In the genomic region with DNA sequence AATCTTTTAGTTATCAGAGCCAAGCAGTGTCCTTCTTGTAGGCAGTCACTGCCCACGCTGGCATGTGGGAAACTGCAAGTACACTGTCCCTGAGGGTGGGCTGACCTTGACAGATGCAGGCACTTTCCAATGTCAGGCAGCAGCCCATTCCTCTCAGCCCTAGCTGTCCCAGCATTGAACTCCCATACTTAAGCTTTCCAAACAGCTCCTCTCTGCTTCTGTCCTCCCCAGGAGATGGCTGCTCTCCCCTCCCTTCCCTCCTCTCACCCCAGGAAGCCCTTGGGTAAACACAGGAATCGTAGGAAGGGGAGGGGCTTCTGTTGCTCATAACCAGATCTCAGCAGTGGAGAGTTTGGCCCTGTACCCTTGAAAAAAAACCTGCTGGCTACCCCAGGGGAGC, we compare ENCODE assay signal across 9 mouse cellular contexts. TPM values are rescaled to one million over a fixed set of nuclear protein-coding genes. Genes with fewer than 3 reads are reported as not detected.
A peak's percentile ranks its signal among the peaks of the same experiment; 100 is the strongest.
DNase-seq lines count a peak whose midpoint lies in the region; ATAC-seq and TF ChIP-seq lines count a peak whose summit lies in the region.
"Had no signal": no experiment of that assay in that cellular context is flagged by ENCODE, and none has a peak within 500 bp of the region (broad histone marks: within the 10 kb centered on the region; RNA-seq: fewer than 3 reads in every experiment).

No protein-coding gene starts in this region.

- no peak for DNase-seq in hindbrain, postnatal 0 days (ENCODE audit: low spot score)
- DNase-seq in hindbrain, embryonic 10.5 days (ENCODE audit: low spot score) = no peak
- DNase-seq in kidney, adult 9 months = peak; percentile 56
- DNase-seq in lung, postnatal 25 days (ENCODE audit: low spot score) = peak; percentile 81
- no peak for DNase-seq in cerebellum, adult 2 months
- DNase-seq in midbrain, embryonic 14.5 days = no peak
- DNase-seq in layer of hippocampus, postnatal 14 days (ENCODE audit: low spot score in 2 of 2) = no peak
- DNase-seq: thymus, postnatal 25 days had no signal

- 13% methylated on average over 2 of the region's 2 CpGs for WGBS in hindbrain, postnatal 0 days
- 24% methylated on average over 2 of the region's 2 CpGs for WGBS in hindbrain, embryonic 10.5 days
- 19% methylated on average over 2 of the region's 2 CpGs for WGBS in embryonic facial prominence, embryonic 15.5 days
- WGBS in cerebellum, adult 2 months = 34% methylated on average over 2 of the region's 2 CpGs
- 34% methylated on average over 2 of the region's 2 CpGs for WGBS in midbrain, embryonic 14.5 days

- H3K27me3 ChIP-seq in hindbrain, postnatal 0 days (ENCODE audit: insufficient read depth, low read length) = no peaks in the 10 kb centered on the region
- H3K27me3 ChIP-seq in hindbrain, embryonic 10.5 days (ENCODE audit: insufficient read depth, poor library complexity, severe bottlenecking) = 0 out of 2 replicates have a peak, but pooled peaks cover 3% of the 10 kb centered on the region
- H3K27me3 ChIP-seq in embryonic facial prominence, embryonic 15.5 days = no peaks in the 10 kb centered on the region
- H3K27me3 ChIP-seq in cerebellum, adult 2 months (ENCODE audit: control insufficient read depth, insufficient read depth, low read length) = no peaks in the 10 kb centered on the region
- no peaks in the 10 kb centered on the region for H3K27me3 ChIP-seq in midbrain, embryonic 14.5 days (ENCODE audit: control insufficient read depth, insufficient read depth, low read length)

- no peak for ATAC-seq in hindbrain, postnatal 0 days
- ATAC-seq in embryonic facial prominence, embryonic 15.5 days (ENCODE audit: insufficient number of reproducible peaks, low FRiP score, low TSS enrichment, low read depth) = no peak
- no peak for ATAC-seq in midbrain, embryonic 14.5 days (ENCODE audit: low FRiP score, low TSS enrichment)

- no peak for TF ChIP-seq POLR2A in cerebellum, adult 2 months (IDR thresholded peaks at IDR 0.05; ENCODE audit: borderline replicate concordance, insufficient read depth, low read length)

- no peak overlapping the region for H3K4me3 ChIP-seq in hindbrain, postnatal 0 days (ENCODE audit: low read length)
- no peak overlapping the region for H3K4me3 ChIP-seq in hindbrain, embryonic 10.5 days
- H3K4me3 ChIP-seq in embryonic facial prominence, embryonic 15.5 days (replicated peaks) = no peak overlapping the region
- no peak overlapping the region for H3K4me3 ChIP-seq in cerebellum, adult 2 months (replicated peaks; ENCODE audit: insufficient read depth, low read depth, low read length)
- no peak overlapping the region for H3K4me3 ChIP-seq in midbrain, embryonic 14.5 days (replicated peaks; ENCODE audit: low read depth, low read length)

- no peaks in the 10 kb centered on the region for H3K9me3 ChIP-seq in hindbrain, postnatal 0 days (ENCODE audit: low read length)
- H3K9me3 ChIP-seq in hindbrain, embryonic 10.5 days = no peaks in the 10 kb centered on the region
- no peaks in the 10 kb centered on the region for H3K9me3 ChIP-seq in embryonic facial prominence, embryonic 15.5 days (replicated peaks)
- H3K9me3 ChIP-seq in midbrain, embryonic 14.5 days (ENCODE audit: control insufficient read depth, low read length) = no peaks in the 10 kb centered on the region

- no peak overlapping the region for H3K4me2 ChIP-seq in hindbrain, postnatal 0 days (ENCODE audit: low read depth, low read length)
- H3K4me2 ChIP-seq in embryonic facial prominence, embryonic 15.5 days (replicated peaks) = no peak overlapping the region
- H3K4me2 ChIP-seq in midbrain, embryonic 14.5 days (ENCODE audit: low read length) = no peak overlapping the region

- no peaks in the 10 kb centered on the region for H3K36me3 ChIP-seq in hindbrain, postnatal 0 days (ENCODE audit: insufficient read depth, low read length)
- H3K36me3 ChIP-seq in hindbrain, embryonic 10.5 days = no peaks in the 10 kb centered on the region
- H3K36me3 ChIP-seq in embryonic facial prominence, embryonic 15.5 days = no peaks in the 10 kb centered on the region
- H3K36me3 ChIP-seq in midbrain, embryonic 14.5 days (ENCODE audit: control insufficient read depth, insufficient read depth, low read length) = no peaks in the 10 kb centered on the region

- TF ChIP-seq CTCF in hindbrain, postnatal 0 days (IDR thresholded peaks at IDR 0.05; ENCODE audit: low read depth) = no peak
- TF ChIP-seq CTCF in cerebellum, adult 2 months (IDR thresholded peaks at IDR 0.05; ENCODE audit: borderline replicate concordance, insufficient read depth, low read depth, low read length) = no peak

- H3K9ac ChIP-seq in hindbrain, postnatal 0 days (replicated peaks; ENCODE audit: low read length) = no peak overlapping the region
- H3K9ac ChIP-seq in embryonic facial prominence, embryonic 15.5 days = no peak overlapping the region
- H3K9ac ChIP-seq in midbrain, embryonic 14.5 days (replicated peaks; ENCODE audit: low read length) = no peak overlapping the region

- no peaks in the 10 kb centered on the region for H3K4me1 ChIP-seq in hindbrain, postnatal 0 days (ENCODE audit: insufficient read depth, low read length)
- H3K4me1 ChIP-seq in hindbrain, embryonic 10.5 days (replicated peaks) = no peaks in the 10 kb centered on the region
- H3K4me1 ChIP-seq in embryonic facial prominence, embryonic 15.5 days = peaks cover 12% of the 10 kb centered on the region; the same call in 1 of the 2 replicates
- H3K4me1 ChIP-seq in cerebellum, adult 2 months (ENCODE audit: control insufficient read depth, insufficient read depth, low read length) = no peaks in the 10 kb centered on the region
- H3K4me1 ChIP-seq in midbrain, embryonic 14.5 days (ENCODE audit: control insufficient read depth, insufficient read depth, low read length) = no peaks in the 10 kb centered on the region

- H3K27ac ChIP-seq in hindbrain, postnatal 0 days = 0 out of 2 replicates have a peak overlapping the region, but pooled peaks have one; percentile 51
- no peak overlapping the region for H3K27ac ChIP-seq in hindbrain, embryonic 10.5 days
- 0 out of 2 replicates have a peak overlapping the region, but pooled peaks have one; percentile 22 for H3K27ac ChIP-seq in embryonic facial prominence, embryonic 15.5 days (replicated peaks)
- no peak overlapping the region for H3K27ac ChIP-seq in cerebellum, adult 2 months (ENCODE audit: insufficient read depth, low read length)
- no peak overlapping the region for H3K27ac ChIP-seq in midbrain, embryonic 14.5 days (replicated peaks; ENCODE audit: low read depth, low read length)

RNA-seq across cellular contexts. Expression of a gene that starts 7.0 kb away (rescaled TPM):
- 54.6 and 59.7 TPM in 2 replicates for total RNA-seq in hindbrain, postnatal 0 days (2014; rRNA removed)
- 27.9 and 28.0 TPM in 2 replicates for polyA plus RNA-seq in hindbrain, postnatal 0 days (2015; fragmentation: Nextera tagmentation; extraction: Ambion mirVana)
- 31.5 and 36.9 TPM in 2 replicates for polyA plus RNA-seq in hindbrain, embryonic 10.5 days (2016; fragmentation: Nextera tagmentation; extraction: Ambion mirVana)
- 36.1 and 39.1 TPM in 2 replicates for polyA plus RNA-seq in embryonic facial prominence, embryonic 15.5 days (2015; fragmentation: Nextera tagmentation; extraction: Ambion mirVana)
- polyA plus RNA-seq in cerebellum, adult 2 months (2012; rRNA removed) = 23.7 and 28.0 TPM in 2 replicates
- 39.5 and 60.6 TPM in 2 replicates for polyA plus RNA-seq in midbrain, embryonic 14.5 days (2014; fragmentation: Nextera tagmentation; extraction: Ambion mirVana)
- total RNA-seq in layer of hippocampus, postnatal 14 days (2021) = 10 to 100 TPM; 53.1 to 57.6 TPM

RNA-seq across cellular contexts. Expression of a gene that starts 49.8 kb away (rescaled TPM):
- 82.6 and 97.4 TPM in 2 replicates for total RNA-seq in hindbrain, postnatal 0 days (2014; rRNA removed)
- polyA plus RNA-seq in hindbrain, postnatal 0 days (2015; fragmentation: Nextera tagmentation; extraction: Ambion mirVana) = 35.9 and 36.5 TPM in 2 replicates
- 24.2 and 25.6 TPM in 2 replicates for polyA plus RNA-seq in hindbrain, embryonic 10.5 days (2016; fragmentation: Nextera tagmentation; extraction: Ambion mirVana)
- 39.4 and 40.8 TPM in 2 replicates for polyA plus RNA-seq in embryonic facial prominence, embryonic 15.5 days (2015; fragmentation: Nextera tagmentation; extraction: Ambion mirVana)
- polyA plus RNA-seq in cerebellum, adult 2 months (2012; rRNA removed) = 162 and 179 TPM in 2 replicates
- polyA plus RNA-seq in midbrain, embryonic 14.5 days (2014; fragmentation: Nextera tagmentation; extraction: Ambion mirVana) = 30.9 and 39.3 TPM in 2 replicates
- 100 to 1,000 TPM; 209 to 218 TPM for total RNA-seq in layer of hippocampus, postnatal 14 days (2021)

Comparison
In these comparisons a context has a peak if more than half of its experiments do, and no peak if none do; other contexts are left out.
1. H3K27ac ChIP-seq: peak in hindbrain, postnatal 0 days (single experiment) and embryonic facial prominence, embryonic 15.5 days (single experiment); none in hindbrain, embryonic 10.5 days (single experiment), cerebellum, adult 2 months (single experiment) and midbrain, embryonic 14.5 days (single experiment).
2. DNase-seq: peak in kidney, adult 9 months (single experiment) and lung, postnatal 25 days (single experiment); none in hindbrain, postnatal 0 days (single experiment), hindbrain, embryonic 10.5 days (single experiment), cerebellum, adult 2 months (0 of 2), midbrain, embryonic 14.5 days (single experiment) and layer of hippocampus, postnatal 14 days (0 of 2).